Mouse (Mus musculus): ENCODE results near the gene Atad5.

DNA sequence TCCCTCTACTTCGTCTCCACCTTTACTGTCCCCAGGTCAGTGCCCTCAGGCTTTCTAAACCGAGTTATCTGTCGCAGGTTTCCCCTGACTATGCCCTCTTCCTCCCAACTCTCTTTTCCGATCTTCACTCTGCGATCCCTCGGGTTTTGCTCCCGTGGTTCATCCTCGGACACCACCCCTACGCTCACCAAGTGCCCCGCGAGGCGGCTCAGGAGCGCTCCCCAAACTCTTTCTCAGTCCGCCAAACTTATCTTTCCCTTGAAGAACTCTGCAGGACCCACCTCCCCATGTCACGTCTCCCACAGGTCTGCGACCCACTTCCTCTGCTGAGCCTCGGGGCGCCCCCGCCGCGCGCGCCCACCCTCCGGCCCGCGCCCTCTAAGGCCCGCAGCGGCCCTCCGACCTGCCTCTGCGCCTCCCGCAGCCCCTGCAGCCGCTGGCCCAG lies 8.8 kb upstream of the Atad5 start:
- TF ChIP-seq CTCF (IDR thresholded peaks at IDR 0.05; ENCODE audit: control insufficient read depth, insufficient read depth, low read length) (no peak), POLR2A (IDR thresholded peaks at IDR 0.05; ENCODE audit: borderline replicate concordance, control insufficient read depth, low read depth, low read length) (no peak)

All from bone marrow, adult 2 months (tissue).